Mouse (Mus musculus): ENCODE measurements around the gene Tbc1d8.
A peak's percentile ranks its signal among the peaks of the same experiment; 100 is the strongest.

Gene Tbc1d8

GRCm38 (mm10) chr1:39362515-39362893, 116.1 kb downstream of the Tbc1d8 start:
- DNase-seq (ENCODE audit: low read depth) = no peak

GRCm38 (mm10) chr1:39361754-39362514, 116.6 kb downstream of the Tbc1d8 start:
- DNase-seq (ENCODE audit: low read depth) = no peak

GRCm38 (mm10) chr1:39349427-39349826, 129.1 kb downstream of the Tbc1d8 start:
- no peak for DNase-seq (ENCODE audit: low read depth)

- DNase-seq (ENCODE audit: low read depth) = peak; percentile 68
Measured at GRCm38 (mm10) chr1:39349001-39349400, 129.6 kb downstream of the Tbc1d8 start.

- peak; percentile 20 for DNase-seq (ENCODE audit: low read depth)
Measured at GRCm38 (mm10) chr1:39344981-39345600, 133.5 kb downstream of the Tbc1d8 start.

GRCm38 (mm10) chr1:39343242-39343641, 135.3 kb downstream of the Tbc1d8 start:
- peak; percentile 21 for DNase-seq (ENCODE audit: low read depth)

GRCm38 (mm10) chr1:39341807-39342206, 136.7 kb downstream of the Tbc1d8 start:
- DNase-seq (ENCODE audit: low read depth) = no peak

- peak; percentile 80 for DNase-seq (ENCODE audit: low read depth)
Measured at GRCm38 (mm10) chr1:39340647-39341046, 137.9 kb downstream of the Tbc1d8 start.

- no peak for DNase-seq (ENCODE audit: low read depth)
Measured at GRCm38 (mm10) chr1:39340156-39340555, 138.4 kb downstream of the Tbc1d8 start.

- DNase-seq (ENCODE audit: low read depth) = no peak
Measured at GRCm38 (mm10) chr1:39339455-39339854, 139.1 kb downstream of the Tbc1d8 start.

GRCm38 (mm10) chr1:39338831-39339230, 139.7 kb downstream of the Tbc1d8 start:
- DNase-seq (ENCODE audit: low read depth) = no peak

GRCm38 (mm10) chr1:39336788-39337187, 141.8 kb downstream of the Tbc1d8 start:
- DNase-seq (ENCODE audit: low read depth) = no peak

- no peak for DNase-seq (ENCODE audit: low read depth)
Measured at GRCm38 (mm10) chr1:39335561-39336196, 142.9 kb downstream of the Tbc1d8 start.

- no peak for DNase-seq (ENCODE audit: low read depth)
Measured at GRCm38 (mm10) chr1:39332456-39332855, 146.1 kb downstream of the Tbc1d8 start.

- peak; percentile 55 for DNase-seq (ENCODE audit: low read depth)
Measured at GRCm38 (mm10) chr1:39330857-39331594, 147.5 kb downstream of the Tbc1d8 start.

GRCm38 (mm10) chr1:39327546-39327945, 151.0 kb downstream of the Tbc1d8 start:
- no peak for DNase-seq (ENCODE audit: low read depth)

GRCm38 (mm10) chr1:39325228-39325627, 153.3 kb downstream of the Tbc1d8 start:
- DNase-seq (ENCODE audit: low read depth) = no peak

GRCm38 (mm10) chr1:39321954-39322353, 156.6 kb downstream of the Tbc1d8 start:
- no peak for DNase-seq (ENCODE audit: low read depth)

All from NIH3T3 (cell line).